Comparison of ENCODE assay signal across 15 mouse cellular contexts in genomic region chr19:38410357-38411056, GRCm38 (mm10).
"Had no signal": no experiment of that assay in that cellular context is flagged by ENCODE, and none has a peak within 500 bp of the region (broad histone marks: within the 10 kb centered on the region; RNA-seq: fewer than 3 reads in every experiment).

No protein-coding gene starts in this region.

- ATAC-seq: intestine, embryonic 15.5 days; midbrain, embryonic 16.5 days had no signal

- H3K9ac ChIP-seq: intestine, embryonic 15.5 days; kidney, embryonic 15.5 days; lung, embryonic 14.5 days; midbrain, embryonic 12.5 days; neural tube, embryonic 13.5 days had no signal

- DNase-seq: kidney, adult 2 months; kidney, postnatal 14 days; lung, embryonic 14.5 days; lung, postnatal 10 days; lung, postnatal 4 days; right cerebral cortex, postnatal 14 days; thymus, postnatal 36 days had no signal

- H3K36me3 ChIP-seq: intestine, embryonic 15.5 days; kidney, embryonic 15.5 days; limb, embryonic 10.5 days; midbrain, embryonic 12.5 days; neural tube, embryonic 13.5 days had no signal

- H3K4me3 ChIP-seq: intestine, embryonic 15.5 days; kidney, embryonic 15.5 days; left cerebral cortex, adult 2 months; limb, embryonic 10.5 days; megakaryocyte, embryonic 14.5 days; midbrain, embryonic 12.5 days; neural tube, embryonic 13.5 days had no signal

- H3K4me2 ChIP-seq: intestine, embryonic 15.5 days; kidney, embryonic 15.5 days; lung, embryonic 14.5 days; midbrain, embryonic 12.5 days; neural tube, embryonic 13.5 days had no signal

- H3K27me3 ChIP-seq: intestine, embryonic 15.5 days; kidney, embryonic 15.5 days; megakaryocyte, embryonic 14.5 days; midbrain, embryonic 12.5 days; neural tube, embryonic 13.5 days had no signal

- H3K9me3 ChIP-seq: intestine, embryonic 15.5 days; kidney, embryonic 15.5 days; limb, embryonic 10.5 days; megakaryocyte, embryonic 14.5 days; midbrain, embryonic 12.5 days; neural tube, embryonic 13.5 days had no signal

- H3K4me1 ChIP-seq: intestine, embryonic 15.5 days; kidney, embryonic 15.5 days; limb, embryonic 10.5 days; megakaryocyte, embryonic 14.5 days; midbrain, embryonic 12.5 days; neural tube, embryonic 13.5 days had no signal

- H3K27ac ChIP-seq: intestine, embryonic 15.5 days; kidney, embryonic 15.5 days; left cerebral cortex, adult 2 months; limb, embryonic 10.5 days; midbrain, embryonic 12.5 days; neural tube, embryonic 13.5 days had no signal
